Mouse (Mus musculus): Measurements from ENCODE around the gene Gm49355.

Gm49355 gene

GRCm38 (mm10) chr14:12344061-12344745, 60.4 kb downstream of the Gm49355 start:
- 20% methylated on average over 24 of the region's 24 CpGs for WGBS

DNA sequence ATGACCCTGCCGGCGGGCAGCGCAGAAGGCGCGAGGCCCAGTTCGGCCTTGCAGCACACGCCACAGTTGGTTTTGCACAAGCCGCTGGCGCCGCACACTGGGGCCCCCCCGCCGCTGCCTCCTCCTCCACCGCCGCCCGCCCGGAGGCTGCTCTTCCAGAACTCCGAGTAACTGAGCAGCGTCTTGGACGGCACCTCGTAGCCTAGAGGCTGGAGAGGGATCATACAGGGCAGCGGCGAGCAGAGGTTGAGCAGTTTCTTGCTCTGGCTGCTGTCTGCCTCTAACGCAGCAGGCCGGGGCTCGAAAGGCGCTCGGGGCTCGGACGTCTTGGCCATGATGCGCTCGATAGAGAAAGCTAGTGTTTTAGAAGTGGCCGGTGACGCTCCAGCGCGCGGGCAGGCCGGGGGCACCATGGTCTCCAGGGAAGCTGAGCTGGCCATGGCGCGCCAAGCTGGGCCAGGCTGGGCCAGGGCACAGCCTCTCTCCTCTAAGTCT, 61.0 kb downstream of the Gm49355 start:
- WGBS = 3% methylated on average over 39 of the region's 39 CpGs

GRCm38 (mm10) chr14:12345241-12345921, 61.6 kb downstream of the Gm49355 start:
- 2% methylated on average over 40 of the region's 40 CpGs for WGBS

DNA sequence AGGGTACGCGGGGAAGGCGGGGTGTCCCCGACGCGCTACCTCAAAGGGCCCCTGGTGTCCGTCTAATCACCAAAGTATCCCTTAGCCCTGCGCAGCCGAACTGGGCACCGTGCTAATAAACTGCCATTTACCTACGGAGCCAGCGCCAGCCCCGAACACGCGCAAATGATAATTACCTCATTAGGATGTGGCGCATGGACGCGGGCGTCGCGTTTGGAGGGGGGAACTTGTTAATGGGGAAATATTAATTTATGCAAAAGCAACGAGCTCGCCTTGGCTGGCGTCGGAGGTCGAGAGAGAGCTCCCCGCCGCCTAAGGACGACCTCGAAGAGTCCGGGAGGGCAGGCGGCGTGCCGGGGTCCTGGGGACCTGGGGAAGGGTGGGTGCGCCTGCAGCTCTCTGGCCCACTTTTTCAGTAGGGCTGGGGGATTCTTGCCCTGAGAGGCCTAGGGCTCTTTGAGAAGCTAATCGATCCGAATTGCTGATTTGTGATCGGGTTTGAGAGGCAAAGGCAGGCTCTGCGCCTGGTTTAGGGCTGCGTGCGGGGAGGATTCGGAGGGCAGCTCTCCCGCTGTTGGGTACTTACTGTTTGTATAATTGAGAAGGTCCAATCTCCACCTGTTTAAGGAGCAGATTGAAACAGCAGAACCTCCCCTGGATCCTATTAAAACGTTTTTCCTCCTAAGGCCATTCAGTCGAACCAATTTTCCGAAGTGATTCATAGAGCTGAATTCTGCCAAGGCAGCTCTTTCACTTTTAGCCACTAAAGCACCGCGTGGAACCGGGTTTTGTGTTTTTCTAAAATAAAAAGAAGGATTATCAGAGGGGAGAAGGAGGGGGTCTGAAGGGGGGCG, 62.5 kb downstream of the Gm49355 start:
- 4% methylated on average over 50 of the region's 50 CpGs for WGBS

- 18% methylated on average over 26 of the region's 26 CpGs for WGBS
Measured at GRCm38 (mm10) chr14:12346865-12347600, 63.3 kb downstream of the Gm49355 start.

GRCm38 (mm10) chr14:12348089-12348488, 64.3 kb downstream of the Gm49355 start, which contains the start of gene Fezf2:
Gene Fezf2 (minus strand): TSS chr14:12348189.
- WGBS = 53% methylated on average over 2 of the region's 2 CpGs

- WGBS = 54% methylated on average over 15 of the region's 15 CpGs
Measured at GRCm38 (mm10) chr14:12349334-12350090, 65.7 kb downstream of the Gm49355 start.

- WGBS = 62% methylated on average over 16 of the region's 16 CpGs
Measured at GRCm38 (mm10) chr14:12350271-12350916, 66.6 kb downstream of the Gm49355 start.
